Mouse (Mus musculus) adrenal gland (tissue): Measurements from ENCODE around the gene Kcnf1.
"Not testable (repeated sequence)": the region's sequence is repeated elsewhere in the genome, so short reads cannot be mapped to it uniquely, and the experiment has no call there.

Experiments used
- intact Hi-C: fragments of 180-260 bp; cut with DNase I; formaldehyde crosslinking; loops from one replicate; pipeline ENCODE4 v1.15.1; 2025

Kcnf1 gene

GRCm38 (mm10) chr12:17163996-17164395, 12.7 kb downstream of the Kcnf1 start:
- intact Hi-C loops: no loop called here

GRCm38 (mm10) chr12:17159549-17159948, 17.1 kb downstream of the Kcnf1 start:
- intact Hi-C loops: no loop called here

GRCm38 (mm10) chr12:17157558-17157957, 19.1 kb downstream of the Kcnf1 start:
- intact Hi-C loops: no loop called here

DNA sequence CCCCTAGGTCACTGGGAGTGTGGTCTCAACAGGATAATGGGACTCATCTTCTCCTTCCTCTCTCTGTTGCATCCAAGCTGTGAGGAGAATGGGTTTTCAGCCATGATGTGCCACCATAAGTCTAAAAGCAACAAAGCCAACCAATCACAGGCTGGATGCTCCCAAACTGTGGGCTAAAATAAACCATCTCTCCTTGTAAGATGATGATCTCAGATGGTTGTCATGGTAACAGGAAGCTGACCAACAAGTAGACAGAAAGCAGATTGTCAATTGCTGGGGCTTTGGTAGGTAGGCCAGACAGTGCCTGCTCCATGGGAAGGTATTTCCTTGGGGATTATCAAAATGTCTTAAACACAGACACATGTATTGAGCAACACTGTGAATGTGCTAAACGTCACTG, 20.9 kb downstream of the Kcnf1 start:
- intact Hi-C loops: no loop called here

- intact Hi-C loops: no loop called here
Observed at GRCm38 (mm10) chr12:17152840-17153239, 23.8 kb downstream of the Kcnf1 start.

- intact Hi-C loops: no loop called here
Observed at GRCm38 (mm10) chr12:17148920-17149319, 27.8 kb downstream of the Kcnf1 start.

GRCm38 (mm10) chr12:17141791-17142190, 34.9 kb downstream of the Kcnf1 start:
- intact Hi-C loops: no loop called here

DNA sequence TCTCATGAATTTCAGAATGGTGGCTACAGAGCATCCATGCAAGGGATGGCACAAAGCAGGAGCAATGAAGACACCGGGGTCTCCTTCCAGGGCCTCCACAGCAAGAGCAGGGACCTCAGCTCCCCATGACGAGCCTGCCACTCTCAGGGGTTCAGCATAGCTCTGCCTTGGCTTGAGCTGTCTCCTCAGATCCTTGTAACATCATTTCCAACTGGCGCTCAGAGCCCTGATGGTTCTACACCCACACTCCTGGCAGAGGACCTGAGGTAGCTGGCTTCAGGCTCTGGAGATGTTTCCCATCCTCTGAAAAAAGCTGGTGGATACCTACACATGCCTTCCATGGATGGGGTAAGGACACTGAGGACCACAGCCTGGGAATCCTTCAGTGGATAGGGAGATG, 36.3 kb downstream of the Kcnf1 start:
- intact Hi-C loops: no loop called here

DNA sequence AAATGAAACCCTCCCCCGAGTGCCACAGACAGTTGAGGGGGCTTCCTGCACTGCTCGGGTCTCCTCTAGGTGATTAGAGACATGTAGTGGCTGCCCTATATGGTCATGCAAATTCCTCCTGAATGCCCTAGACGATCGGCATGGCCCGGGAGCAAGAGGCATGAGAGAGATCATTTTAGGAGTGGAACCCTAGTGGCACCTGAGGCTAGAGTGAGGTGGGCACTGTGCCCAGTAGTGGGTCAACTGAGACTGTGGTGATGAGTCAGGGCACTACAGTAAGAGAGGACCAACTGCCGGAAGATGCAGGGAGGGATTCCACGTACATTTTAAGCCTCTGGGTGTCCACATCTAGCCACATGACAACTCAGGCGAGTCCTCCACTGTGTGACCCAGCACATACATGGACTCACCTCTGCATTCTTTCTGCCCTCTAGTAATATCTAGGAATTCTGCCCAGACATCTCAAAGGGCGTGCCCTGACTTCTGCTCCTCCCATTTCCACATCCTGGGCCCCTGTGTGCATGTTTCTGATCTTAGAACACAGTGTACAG, 42.1 kb downstream of the Kcnf1 start:
- intact Hi-C loops: no loop called here

DNA sequence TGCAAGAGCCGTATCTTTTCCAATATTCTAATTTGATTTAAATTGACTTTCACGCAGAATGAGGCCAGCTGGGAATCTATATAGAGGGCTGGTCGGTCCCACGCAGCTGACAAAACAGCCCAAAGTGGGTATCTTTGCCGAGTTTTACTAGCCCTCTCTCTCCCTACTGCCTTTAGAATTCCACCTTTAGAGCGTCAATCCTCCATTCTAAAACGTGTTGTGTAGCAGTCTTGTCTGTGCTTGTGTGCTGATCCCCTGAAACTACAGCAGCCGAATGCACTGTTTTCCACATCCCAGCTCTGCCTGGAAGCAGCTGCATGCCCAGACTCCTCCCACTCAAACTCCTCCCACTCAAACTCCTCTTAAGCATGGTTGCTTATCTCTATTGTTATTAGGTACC, 44.4 kb downstream of the Kcnf1 start:
- intact Hi-C loops: no loop called here

DNA sequence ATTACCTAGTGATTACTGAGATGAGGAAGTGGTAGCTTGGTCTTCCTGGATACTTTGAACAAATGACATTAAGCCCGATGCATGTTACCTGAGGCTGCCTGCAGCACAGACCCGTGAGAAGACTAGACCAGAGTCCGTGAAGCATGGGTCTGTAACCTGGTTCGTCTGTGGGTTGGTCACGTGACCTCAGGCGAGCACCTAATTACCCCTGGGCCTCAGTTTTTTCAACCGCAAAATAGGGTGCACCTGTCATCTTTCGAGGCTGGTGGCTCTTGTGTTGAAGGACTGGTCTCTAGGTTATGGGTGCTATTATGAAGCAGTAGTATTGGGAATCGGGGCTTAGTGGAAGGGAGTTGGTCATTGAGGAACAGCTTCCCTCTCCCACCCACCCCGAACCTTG, 45.1 kb downstream of the Kcnf1 start:
- intact Hi-C loops: no loop called here

- intact Hi-C loops: not testable (repeated sequence)
Observed at GRCm38 (mm10) chr12:17122881-17123280, 53.8 kb downstream of the Kcnf1 start.
